Mouse (Mus musculus) frontal cortex, postnatal 14 days (tissue): Measurements from ENCODE around the gene Zkscan4.
"Not testable (repeated sequence)": the region's sequence is repeated elsewhere in the genome, so short reads cannot be mapped to it uniquely, and the experiment has no call there.

Experiments
- DNase-seq, 2 experiments: peaks; one replicate each; pipeline ENCODE4 v3.0.0; 2022; ENCODE audit warnings: low spot score in 2 of 2

Zkscan4 gene

DNA sequence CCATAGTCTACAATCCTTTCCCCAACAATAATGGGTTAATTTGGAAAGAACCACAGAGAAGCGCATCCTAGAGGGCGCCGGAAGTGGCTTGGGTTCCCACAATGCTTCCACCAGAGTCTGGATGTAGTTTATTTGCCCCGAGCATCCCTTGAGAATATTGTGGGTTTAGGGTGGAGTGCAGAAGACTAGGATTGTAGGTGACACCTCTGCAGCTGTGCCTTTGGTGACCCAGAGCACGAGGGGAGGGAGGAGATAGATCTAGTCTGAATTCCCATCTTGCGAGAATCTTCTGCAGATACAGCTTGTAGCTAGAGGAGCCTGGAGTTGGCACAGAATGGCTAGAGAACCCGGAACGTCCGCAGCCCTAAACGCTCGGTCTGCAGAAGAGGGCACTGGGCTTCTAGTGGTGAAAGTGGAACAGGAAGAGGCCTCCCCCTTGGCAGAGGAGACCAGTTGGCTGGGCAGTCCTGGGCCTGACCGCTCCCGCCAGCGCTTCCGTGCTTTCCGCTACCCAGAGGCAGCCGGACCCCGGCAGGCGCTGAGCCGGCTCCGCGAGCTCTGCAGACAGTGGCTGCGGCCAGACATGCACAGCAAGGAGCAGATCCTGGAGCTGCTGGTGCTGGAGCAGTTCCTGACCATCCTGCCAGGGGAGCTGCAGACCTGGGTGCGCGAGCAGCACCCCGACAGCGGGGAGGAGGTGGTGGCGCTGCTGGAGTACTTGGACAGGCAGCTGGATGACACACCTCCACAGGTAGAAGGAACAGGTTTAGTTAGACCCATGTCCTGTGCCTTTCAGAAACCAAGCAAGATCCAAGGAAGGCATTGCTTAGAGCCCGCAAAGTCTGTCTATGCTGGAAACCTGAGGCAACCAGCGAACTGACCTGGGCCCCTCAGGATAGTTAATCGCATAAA, at the start of gene Zkscan4, which contains the start of gene Gm10065:
Gene Zkscan4, plus strand, starts transcription at position 149 of the 912 bp plus-strand sequence.
Gene Gm10065, minus strand, starts transcription at position 683 of the 912 bp plus-strand sequence.
- DNase-seq, result peak; percentile 62 to 70

DNA sequence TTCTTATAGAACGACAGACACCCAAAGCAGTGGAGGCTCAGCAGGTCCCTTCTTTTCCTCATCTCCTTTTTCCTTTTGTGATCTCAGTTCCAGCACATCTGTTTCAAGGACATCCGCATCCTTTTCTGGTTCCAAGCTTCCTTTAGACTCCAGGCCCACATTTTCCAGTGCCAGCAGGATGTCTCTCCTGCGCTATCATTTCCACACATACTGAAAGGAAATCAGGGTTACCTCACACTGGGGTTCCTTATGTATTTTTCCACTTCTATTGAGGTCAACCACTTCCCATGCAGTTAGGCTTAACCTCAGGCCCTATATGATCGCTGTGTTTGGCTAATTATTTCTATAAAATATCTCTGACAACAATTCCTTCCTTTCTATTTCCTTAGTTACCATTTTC, 43.2 kb upstream of the Zkscan4 start:
- DNase-seq, result no peak

DNA sequence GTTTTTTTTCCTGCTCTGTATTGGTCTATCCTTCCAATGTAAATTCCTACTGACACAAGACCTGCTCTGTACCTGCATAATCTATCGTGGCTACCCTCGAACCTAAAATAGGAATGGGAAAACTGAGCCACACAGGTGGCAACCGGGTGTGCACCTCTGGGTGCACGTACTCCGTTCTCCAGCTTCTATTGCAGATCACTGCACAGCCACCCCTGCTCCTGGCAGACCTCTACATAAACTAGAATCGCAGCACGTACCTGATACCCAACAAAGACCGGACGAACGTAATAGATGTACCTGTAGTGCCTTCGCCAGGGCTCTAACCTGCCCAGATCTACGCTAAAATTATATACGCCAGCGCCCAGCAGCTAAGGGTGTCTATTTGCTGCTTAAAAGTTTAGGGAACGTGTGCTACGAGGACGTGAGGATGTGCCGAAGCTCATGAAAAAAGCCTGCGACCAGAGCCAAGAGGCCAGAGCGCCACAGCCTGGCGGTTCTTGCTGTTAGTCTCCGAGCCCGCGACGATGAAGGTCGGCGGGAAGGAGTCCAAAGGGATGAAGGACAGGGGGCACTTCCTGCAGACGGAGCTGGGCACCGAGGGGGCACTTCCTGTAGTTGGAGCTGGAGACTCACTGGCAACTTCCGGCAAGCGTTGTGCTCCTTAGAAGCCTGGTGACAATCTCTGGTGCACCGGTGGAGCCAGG, 38.1 kb upstream of the Zkscan4 start, which contains the start of gene Pgbd1:
Gene Pgbd1, minus strand, starts transcription at position 556 of the 704 bp plus-strand sequence.
- peak; percentile 61 to 66 for DNase-seq

DNA sequence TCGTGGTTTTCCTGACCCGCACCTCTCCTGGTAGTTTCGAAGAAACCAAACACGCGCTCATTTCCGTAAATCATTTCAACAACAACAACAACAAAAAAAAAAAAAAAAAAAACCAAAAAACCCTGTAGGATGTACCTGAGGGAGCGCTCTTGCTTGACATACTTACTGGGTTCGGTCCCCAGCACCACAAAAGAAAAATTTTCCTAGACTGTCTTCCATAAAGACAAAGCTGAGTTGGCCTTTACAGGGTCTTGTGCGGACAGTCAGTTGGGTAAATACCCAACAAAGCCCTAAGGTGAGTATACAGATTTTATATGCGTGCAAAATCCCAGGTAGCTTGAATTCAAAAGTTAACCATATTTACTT, 37.5 kb upstream of the Zkscan4 start:
- no peak for DNase-seq

DNA sequence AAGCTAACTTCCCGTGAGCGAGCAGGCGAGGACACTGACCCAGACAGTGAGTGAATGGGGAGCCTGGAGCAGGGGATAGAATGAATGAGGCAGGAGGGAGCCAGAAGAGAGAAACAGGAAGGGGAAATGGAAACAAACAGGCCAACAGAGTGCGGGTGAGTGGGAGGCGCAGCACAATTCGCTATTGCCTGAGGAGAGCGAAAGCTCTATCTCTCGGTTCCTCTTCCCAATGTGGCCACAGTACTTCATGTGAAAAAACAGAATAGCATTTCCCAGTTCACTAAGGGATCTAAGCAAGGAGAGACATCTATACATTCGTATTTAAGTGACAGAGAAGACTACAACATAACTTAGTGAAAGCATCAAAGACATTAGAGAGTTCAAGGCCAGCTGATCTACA, 31.9 kb upstream of the Zkscan4 start:
- no peak for DNase-seq

DNA sequence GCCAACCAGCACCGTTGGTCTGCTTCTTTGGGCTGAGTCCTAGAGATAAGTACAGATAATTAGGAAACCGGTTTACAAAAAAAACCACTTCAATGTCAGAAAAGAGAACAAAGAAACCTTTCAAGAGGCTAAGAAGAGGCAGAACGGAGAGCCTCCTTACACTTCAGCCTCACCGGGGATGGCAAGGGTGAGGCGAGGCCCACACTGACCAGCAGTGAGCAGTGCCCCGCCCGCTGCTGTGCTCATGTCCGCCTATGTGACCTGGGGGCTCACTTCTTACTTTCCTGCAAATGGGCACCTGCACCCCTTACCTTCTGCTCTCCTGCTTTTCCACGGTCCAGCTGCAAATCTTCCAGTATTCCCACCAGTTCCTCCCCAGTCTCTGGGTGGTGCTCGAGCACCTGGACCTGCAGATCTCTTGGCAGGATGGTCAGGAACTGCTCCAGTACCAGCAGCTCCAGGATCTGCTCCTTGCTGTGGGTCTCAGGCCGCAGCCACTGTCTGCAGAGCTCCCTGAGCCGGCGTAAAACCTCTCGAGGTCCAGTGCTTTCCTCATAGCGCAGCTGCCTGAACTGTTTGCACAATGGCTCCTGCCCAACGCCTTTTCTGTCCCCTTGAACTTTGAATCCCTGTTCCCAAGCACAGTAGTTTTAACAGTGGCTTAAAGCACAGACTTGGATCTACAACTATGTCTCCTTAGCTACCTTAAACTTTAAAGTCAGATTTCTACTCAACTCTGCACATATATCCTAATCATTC, 30.7 kb upstream of the Zkscan4 start:
- DNase-seq, result no peak

DNA sequence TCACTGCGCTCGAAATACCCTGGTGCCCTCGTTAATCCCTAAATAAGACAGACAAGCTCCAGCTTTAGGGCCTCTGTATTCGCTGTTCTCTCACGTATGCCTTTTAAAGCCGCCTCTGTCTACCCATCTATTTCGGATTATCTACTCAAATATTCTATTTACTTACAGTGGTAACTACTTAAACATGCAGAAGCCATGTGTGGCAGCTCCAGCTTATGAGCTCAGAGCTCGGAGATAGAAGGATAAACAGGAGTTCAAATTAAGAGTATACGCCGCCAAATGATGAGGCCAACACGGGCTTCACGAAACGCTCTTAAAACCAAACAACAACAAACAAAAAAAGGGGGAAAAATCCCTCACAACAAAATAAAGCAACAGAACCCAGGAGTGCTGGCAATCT, 25.7 kb upstream of the Zkscan4 start:
- DNase-seq, result no peak

DNA sequence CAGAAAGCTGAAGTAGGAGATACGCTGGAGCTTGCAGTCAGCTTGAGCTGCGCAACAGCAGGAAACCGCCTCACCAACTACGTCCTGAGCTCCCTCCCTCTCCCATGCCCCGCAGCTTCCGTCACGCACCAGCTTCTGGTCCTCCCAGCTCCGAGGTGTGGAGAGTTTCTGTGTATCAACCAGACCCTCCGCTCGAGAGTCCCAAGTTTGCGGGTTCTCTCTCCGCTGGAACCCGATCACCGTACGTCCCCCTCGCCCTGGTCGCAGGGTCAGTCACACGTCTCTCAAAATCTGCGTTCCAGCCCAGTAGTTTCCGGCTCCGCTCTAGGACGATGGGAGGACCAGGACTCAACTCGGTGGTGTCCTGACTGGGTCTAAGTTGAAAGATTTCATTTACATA, 25.3 kb upstream of the Zkscan4 start, which contains the start of gene Zscan26:
Gene Zscan26, minus strand, starts transcription at position 282 of the 400 bp plus-strand sequence.
- DNase-seq, result peak; percentile 66 to 68

DNA sequence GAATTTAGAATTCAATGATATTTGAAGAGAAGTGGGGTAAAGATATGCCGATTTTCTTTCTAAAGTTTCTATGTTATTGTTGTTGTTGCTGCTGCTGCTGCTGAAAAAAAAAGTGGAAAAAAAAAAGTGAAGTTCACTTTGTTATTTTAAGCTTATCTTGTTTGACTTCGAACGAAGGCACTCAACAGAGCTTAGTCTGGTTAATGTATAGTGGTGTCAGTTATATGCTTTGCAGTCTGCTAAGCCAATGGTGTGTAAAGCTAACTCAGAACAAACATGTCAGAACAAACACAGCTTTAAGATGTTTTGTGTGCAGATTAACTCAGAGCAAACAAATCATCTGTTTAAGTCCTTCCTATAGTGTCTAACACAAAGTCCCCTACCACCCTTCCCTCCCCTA, 24.6 kb upstream of the Zkscan4 start:
- no peak for DNase-seq

DNA sequence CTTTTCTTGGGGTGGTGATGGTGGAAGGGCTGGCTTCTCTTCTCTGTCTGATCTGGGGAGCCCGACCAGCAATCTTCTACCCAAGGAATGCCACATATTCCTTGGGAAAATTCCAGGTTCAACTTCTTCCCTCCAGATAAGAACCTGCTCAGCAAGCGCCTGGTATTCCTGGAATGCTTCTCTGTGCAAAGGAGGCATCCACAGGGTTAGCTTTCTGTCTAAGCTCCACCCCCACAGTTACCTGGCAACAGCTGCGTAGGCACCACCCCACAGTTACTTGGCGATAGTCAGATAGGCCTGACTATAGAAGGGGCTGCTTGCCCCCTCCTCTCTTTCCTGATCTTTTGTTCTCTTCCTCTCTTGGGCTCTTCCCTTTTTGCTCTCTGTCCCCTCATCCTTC, 22.4 kb upstream of the Zkscan4 start:
- no peak for DNase-seq

DNA sequence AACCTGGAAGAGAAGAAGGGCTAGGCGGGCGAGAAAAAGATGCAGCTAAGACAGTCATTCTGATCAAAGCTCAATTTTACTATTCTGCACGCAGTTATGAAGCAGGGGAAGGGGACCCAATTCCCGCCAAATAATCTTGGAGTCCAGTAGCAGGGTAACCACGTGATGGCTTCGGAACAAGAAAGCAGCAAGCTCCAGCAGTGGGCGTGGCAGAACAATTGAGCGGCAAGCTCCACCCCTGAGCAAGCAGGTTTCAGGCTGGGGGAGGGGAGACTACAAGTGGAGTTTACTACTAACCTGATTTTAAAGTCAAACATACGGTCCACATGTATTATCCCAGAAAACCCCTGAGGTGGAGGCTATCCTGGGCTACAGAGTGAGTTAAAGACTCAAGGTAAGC, 16.2 kb upstream of the Zkscan4 start:
- not testable (repeated sequence) for DNase-seq

DNA sequence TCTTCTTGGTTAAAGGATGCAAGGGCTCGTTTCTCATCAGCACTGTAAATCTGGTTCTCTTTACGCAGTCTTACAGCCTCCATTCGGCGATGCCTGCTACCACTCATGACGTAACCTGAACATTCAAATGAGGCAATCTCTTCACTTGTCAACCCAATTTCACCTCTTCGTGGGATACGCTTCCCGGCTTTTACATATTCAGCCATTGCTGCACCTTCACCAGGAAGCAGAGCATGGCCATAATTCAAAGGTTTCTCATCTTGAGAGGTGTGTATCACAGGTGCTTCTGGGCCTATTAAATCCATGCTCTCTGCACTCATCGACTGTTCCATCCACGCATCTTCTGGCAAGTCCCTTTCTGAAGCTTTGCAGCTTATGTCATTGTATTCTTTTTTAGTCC, 11.4 kb upstream of the Zkscan4 start:
- no peak for DNase-seq

DNA sequence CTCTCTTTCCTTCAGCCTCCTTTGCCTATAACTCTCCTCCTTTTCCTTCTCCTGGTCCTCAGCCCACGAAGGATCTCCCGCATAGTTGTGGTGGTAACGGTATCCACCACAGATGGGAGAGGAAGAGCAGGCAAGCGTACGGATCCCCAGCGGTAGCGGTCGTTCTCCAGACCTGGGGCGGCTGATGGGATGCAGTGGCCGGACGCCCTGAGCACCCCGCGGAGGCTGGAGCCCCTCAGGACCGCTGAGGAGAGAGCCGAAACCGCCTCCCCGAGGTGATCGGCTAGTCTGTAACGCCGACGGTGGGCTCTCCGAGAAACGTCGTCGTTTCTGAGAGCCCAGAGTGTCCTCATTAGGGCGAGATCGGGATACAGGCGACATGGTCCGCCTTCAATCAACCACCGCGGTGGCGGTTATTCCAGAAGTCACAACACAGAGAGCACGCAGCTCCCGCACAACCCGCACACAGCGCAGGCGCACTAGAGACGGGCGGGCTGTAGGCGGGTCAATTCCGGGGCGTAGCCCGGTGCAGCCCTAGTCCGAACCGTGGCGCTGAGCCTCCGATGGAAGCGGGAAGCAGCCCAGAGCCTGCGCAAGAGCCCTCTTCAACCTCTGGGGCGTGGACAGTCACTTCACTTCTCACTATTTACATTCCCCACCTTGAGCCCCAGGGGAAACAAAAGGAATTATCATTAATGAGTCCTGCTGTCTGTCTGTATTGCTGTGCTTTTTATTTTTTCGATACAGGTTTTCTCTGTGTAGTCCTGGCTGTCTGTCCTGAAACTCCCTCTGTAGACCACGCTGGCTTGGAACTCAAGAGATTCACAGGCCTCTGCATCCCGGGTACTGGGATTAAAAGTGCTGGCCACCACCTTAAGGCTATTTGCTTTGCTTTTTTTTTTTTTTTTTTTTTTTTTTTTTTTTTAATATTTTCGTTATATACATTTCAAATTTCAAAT, 10.4 kb upstream of the Zkscan4 start, which contains the start of gene Nkapl:
Gene Nkapl, minus strand, starts transcription at position 449 of the 959 bp plus-strand sequence.
- peak; percentile 31 to 45 for DNase-seq

DNA sequence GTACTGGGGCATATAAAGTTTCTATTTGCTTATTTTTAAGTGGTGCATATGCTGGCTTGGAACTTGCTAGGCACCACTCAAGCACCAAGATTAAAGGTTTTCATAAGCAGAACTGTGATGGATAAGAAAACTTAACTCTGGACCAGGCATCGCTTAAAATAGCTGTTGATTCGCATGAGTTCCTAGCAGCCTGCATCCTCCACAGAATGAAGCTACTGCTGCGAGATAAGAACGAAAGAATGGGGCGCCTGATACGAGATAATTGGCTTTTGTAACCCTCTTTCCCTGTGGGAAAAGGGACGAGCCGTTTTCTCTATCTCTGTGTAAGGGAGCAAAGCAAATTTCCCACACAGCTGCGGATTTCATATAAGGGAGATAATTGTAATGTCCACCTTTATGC, 9.6 kb upstream of the Zkscan4 start:
- no peak for DNase-seq

DNA sequence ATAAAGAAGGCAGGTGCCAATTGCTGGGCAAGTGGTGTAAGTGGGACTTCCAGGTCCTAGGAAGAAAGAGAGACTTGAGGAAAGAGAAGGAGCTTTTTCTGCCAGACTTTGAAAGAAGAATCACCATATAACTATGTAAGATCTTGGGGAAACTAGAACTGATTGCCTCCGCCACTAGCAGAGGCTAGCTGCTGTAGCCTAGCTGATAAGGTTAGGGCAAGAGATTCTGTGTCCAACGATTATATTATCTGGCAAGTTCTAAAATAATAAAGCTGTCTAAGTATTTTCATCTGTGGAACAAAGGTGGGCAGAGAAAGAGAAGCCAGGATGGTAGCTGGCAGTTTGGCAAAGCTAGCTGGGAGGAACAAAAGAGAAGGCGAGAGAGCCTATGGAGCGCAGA, 6.3 kb upstream of the Zkscan4 start:
- DNase-seq, result no peak

DNA sequence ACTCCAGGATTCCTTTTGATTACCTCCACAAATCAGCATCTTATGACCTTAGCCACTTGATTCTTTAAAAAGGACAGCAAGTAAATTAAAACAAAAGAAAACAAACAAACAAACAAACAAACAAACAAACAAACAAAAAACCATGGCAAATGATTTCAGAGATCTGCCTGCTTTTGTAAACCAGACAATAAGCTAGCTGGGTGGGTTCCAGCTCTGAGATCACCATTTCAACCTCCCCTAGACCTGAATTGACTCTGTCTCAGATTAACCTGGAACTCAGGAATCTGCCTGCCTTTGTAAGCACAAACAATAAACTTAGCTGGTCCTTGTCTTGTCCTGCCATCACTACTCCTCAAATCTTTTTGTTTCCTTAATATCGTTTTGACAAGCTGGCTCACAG, 8.2 kb downstream of the Zkscan4 start:
- DNase-seq, result no peak

DNA sequence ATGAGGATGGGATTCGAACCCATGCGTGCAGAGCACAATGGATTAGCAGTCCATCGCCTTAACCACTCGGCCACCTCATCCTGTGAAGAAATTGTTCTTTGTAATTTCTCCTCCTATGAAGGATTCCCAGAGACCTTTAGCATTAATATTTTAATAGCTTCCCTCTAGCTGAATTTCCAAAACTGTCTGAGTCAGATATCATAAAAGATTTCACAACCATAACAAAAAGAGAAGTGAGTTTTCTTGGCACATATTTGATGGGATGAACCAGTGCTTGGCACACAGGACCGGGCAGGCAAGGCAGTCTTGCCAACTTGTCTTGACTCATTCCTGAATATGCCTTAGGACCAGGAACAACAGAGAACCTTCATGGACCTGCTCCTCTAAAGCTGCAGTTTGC, 14.1 kb downstream of the Zkscan4 start:
- DNase-seq, result no peak

DNA sequence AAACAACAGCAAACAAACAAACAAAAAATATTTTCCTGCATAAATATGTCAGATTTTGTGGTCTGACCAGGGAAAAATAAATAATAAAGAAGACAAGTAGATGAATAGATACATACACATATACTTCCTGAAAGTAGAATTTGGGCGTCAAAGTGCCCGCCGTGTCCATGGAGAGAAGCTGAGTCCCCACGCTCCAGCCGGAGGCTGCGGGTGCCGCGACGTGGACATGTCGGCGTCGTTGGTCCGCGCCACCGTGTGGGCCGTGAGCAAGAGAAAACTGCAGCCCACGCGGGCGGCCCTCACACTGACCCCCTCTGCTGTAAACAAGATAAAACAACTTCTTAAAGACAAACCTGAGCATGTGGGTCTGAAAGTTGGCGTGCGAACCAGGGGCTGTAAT, 16.4 kb downstream of the Zkscan4 start, which contains the start of gene AK157302:
Gene AK157302, plus strand, starts transcription at position 144 of the 400 bp plus-strand sequence.
- DNase-seq, result no peak

DNA sequence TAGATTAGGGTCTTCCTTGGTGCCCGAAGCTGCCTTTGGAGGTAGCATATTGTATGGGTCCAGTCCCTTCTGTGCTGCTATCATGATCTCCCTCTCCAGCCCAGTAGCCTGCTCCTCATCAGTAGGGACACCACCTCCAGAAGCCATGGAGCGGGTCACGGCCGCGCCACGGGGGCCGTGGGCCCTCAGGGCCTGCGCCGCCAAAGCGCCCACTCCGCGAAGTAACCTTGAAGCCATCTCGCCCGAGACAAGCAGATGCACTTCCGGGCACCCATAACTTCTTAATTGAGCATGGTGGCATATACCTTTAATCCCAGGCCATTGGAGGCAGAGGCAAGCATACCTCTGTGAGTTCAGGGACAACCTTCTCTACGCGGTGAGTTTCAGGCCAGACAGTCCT, 22.5 kb downstream of the Zkscan4 start, which contains the start of gene Gm11273:
Gene Gm11273, minus strand, starts transcription at position 237 of the 400 bp plus-strand sequence.
- not testable (repeated sequence) for DNase-seq

DNA sequence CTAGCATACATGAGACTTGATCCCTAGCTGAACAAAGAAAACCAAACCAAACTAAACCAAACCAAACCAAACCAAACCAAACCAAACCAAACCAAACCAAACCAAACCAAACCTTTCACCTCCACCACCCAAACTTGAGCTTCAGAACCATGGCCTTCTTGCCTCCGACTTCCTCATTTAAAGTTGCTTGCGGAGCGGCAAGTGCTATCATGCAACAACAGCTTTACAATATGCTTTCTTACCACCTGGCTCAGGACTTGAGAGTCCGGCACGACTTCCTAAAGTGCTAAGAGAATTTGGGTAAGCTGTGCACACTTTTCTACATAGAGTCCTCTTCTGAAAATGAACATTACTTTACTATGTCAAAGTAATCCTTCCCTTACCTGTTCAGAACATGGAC, 23.6 kb downstream of the Zkscan4 start:
- no peak for DNase-seq
